Mouse (Mus musculus) intestine, embryonic 15.5 days (tissue): ENCODE measurements at regions not wholly inside any gene's neighbourhood (a gene's known extent, or its start where the extent isn't known, plus 50 kb on each side); places are given as distances from the start of the nearest gene placed in this dataset.
"Not testable (repeated sequence)": the region's sequence is repeated elsewhere in the genome, so short reads cannot be mapped to it uniquely, and the experiment has no call there.

ENCODE experiments used
- ATAC-seq: fragments of 200-750 bp; cut with Nextera tagmentation; 2 replicates; pipeline ENCODE4 v1.8.0; 2017; ENCODE audit warnings: moderate TSS enrichment, moderate library complexity
- H3K27ac ChIP-seq: fragments of 300-500 bp; sonication (generic); 2 replicates; pipeline ENCODE4 v1.5.1; 2015; ENCODE audit warnings: mild to moderate bottlenecking, inconsistent platforms
- H3K27me3 ChIP-seq: fragments of 300-500 bp; sonication (generic); replicated peaks from 2 replicates; pipeline ENCODE4 v1.6.1; 2015; ENCODE audit warnings: inconsistent platforms
- H3K36me3 ChIP-seq: fragments of 300-500 bp; sonication (generic); 2 replicates; pipeline ENCODE4 v1.6.1; 2015; ENCODE audit warnings: inconsistent platforms
- H3K4me1 ChIP-seq: fragments of 300-500 bp; sonication (generic); replicated peaks from 2 replicates; pipeline ENCODE4 v1.6.1; 2015; ENCODE audit warnings: inconsistent platforms
- H3K4me2 ChIP-seq: fragments of 300-500 bp; sonication (generic); replicated peaks from 2 replicates; pipeline ENCODE4 v1.6.1; 2015; ENCODE audit warnings: mild to moderate bottlenecking, inconsistent platforms
- H3K4me3 ChIP-seq: fragments of 300-500 bp; sonication (generic); replicated peaks from 2 replicates; pipeline ENCODE4 v1.5.1; 2015; ENCODE audit warnings: inconsistent platforms
- H3K9ac ChIP-seq: fragments of 300-500 bp; sonication (generic); 2 replicates; pipeline ENCODE4 v1.6.1; 2015; ENCODE audit warnings: inconsistent platforms
- H3K9me3 ChIP-seq: fragments of 300-500 bp; sonication (generic); 2 replicates; pipeline ENCODE4 v1.6.1; 2016; ENCODE audit warnings: inconsistent platforms
- WGBS: fragments of 180-500 bp; shearing (Covaris S2); methylation state at CpG from one replicate; pipeline ENCODE4 v1.1.7; 2015; 5-methylcytosine and 5-hydroxymethylcytosine counted together

DNA sequence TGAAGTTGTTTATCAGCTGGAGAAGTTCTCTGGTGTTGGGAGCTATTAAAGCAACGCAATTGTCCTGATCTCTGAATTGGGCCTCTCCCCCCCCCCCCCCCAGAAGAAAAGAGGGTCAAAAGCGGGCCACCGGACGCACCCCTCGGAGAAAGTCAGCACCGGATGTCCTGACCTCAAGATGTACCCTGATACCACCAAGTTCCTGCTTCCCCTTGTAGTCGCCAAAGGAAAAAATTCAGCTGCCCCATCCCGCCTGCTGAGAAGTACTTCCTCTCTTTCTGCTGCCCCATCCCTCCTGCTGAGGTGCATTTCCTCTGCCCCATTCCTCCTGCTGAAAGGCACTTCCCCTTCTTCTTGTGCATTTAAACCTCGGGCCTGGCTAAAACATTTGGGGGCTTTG is 1191.1 kb upstream of the 1700008P02Rik start:
- not testable (repeated sequence) for H3K27ac ChIP-seq, H3K4me1 ChIP-seq, H3K27me3 ChIP-seq, H3K4me2 ChIP-seq, H3K9me3 ChIP-seq, H3K4me3 ChIP-seq, H3K36me3 ChIP-seq, ATAC-seq, H3K9ac ChIP-seq
- 91% methylated on average over 9 of the region's 9 CpGs for WGBS

DNA sequence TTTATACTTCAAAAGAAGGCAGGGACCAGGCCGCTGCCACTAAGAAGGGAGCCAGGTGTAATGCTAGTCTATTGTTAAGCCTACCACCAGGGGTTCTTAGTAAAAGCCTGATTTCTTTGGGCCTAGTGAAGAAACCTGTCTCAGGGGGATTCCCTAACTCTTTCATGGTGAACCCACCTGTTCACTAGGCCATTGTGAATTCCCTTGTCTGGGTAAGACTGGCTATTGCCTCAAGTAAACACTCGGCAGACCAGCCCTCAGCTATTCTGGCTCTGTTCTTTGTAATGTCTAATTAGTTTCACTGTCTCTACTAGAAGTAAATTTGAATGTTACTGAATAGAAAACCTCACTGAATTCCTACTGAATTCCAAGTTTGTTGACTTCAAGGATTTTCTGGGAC is 1184.9 kb upstream of the 1700008P02Rik start:
- H3K4me2 ChIP-seq, H3K36me3 ChIP-seq, H3K27ac ChIP-seq, H3K9ac ChIP-seq, H3K9me3 ChIP-seq, H3K4me1 ChIP-seq, H3K4me3 ChIP-seq, ATAC-seq, H3K27me3 ChIP-seq: not testable (repeated sequence)
- WGBS: 74% methylated on average over 2 of the region's 2 CpGs

DNA sequence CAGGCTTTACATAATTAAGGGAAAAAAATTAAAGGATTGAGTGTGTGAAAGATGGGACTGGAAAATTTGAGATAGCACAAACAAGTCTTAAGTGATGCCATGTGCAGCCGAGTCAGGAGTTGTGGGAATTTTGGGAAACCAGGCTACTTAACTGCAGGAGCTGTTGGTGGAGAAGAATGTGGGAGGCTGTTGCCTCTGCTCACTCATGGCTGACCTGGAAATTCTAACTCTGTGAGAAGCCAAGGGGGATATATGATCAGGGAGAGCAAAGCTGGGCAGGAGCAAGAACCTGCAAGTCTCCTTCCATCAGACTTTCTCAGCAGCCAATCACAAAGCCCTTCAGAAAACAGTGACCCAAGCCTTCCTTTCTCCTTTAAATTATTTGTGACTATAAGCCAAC is 1184.0 kb upstream of the 1700008P02Rik start:
- H3K4me2 ChIP-seq: no peak overlapping the region
- H3K27ac ChIP-seq: no peak overlapping the region
- no peaks in the 10 kb centered on the region for H3K36me3 ChIP-seq
- H3K4me3 ChIP-seq: no peak overlapping the region
- H3K4me1 ChIP-seq: no peaks in the 10 kb centered on the region
- ATAC-seq: no peak
- WGBS: 73% methylated on average over 1 of the region's 1 CpGs
- no peak overlapping the region for H3K9ac ChIP-seq
- no peaks in the 10 kb centered on the region for H3K27me3 ChIP-seq
- no peaks in the 10 kb centered on the region for H3K9me3 ChIP-seq

DNA sequence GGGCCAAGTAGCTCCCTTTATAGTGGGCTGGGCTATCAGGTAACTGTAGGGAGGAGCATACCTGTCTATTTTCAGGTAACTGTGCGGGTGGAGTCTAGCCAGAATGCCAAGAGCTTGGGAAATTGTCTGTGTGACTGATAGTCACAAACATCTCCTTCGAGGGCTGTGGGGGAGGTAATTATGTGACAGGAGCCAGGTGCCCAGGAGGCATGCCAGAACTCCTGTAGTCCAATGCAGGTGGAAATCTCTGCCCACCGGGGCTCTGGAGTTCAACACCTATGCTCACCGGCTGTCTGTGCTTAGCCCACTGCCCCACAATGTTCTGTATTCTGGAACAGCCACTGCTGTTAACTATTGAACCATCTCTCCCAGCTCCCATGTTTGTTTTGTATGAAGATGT is 1179.2 kb upstream of the 1700008P02Rik start:
- H3K27me3 ChIP-seq: no peaks in the 10 kb centered on the region
- no peaks in the 10 kb centered on the region for H3K4me1 ChIP-seq
- no peak overlapping the region for H3K4me3 ChIP-seq
- no peak overlapping the region for H3K9ac ChIP-seq
- no peaks in the 10 kb centered on the region for H3K36me3 ChIP-seq
- no peak for ATAC-seq
- H3K27ac ChIP-seq: no peak overlapping the region
- 88% methylated on average over 4 of the region's 4 CpGs for WGBS
- no peak overlapping the region for H3K4me2 ChIP-seq
- H3K9me3 ChIP-seq: no peaks in the 10 kb centered on the region

DNA sequence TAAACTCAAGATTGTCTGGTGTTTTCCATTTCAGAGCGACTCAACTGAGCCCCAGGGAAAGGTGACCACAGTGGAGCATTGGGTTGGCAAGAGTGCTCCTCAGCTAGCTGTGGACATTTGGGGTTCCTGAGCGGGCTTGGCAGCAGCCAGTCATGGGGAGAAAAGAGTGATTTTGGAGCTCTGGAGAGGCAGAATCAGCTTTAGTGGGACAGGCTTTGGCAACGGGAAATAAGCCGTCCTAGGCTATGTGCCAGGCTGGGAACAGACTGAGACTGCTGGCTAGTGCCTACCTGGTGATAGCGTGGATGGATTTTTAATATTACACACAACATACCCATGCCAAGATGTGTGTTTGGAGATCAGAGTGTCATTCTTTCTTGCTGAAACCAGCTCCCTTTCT is 1167.4 kb upstream of the 1700008P02Rik start:
- H3K27me3 ChIP-seq: no peaks in the 10 kb centered on the region
- no peak for ATAC-seq
- no peaks in the 10 kb centered on the region for H3K4me1 ChIP-seq
- H3K4me3 ChIP-seq: no peak overlapping the region
- H3K9ac ChIP-seq: no peak overlapping the region
- H3K36me3 ChIP-seq: no peaks in the 10 kb centered on the region
- H3K27ac ChIP-seq: no peak overlapping the region
- 93% methylated on average over 5 of the region's 5 CpGs for WGBS
- H3K4me2 ChIP-seq: no peak overlapping the region
- H3K9me3 ChIP-seq: no peaks in the 10 kb centered on the region

DNA sequence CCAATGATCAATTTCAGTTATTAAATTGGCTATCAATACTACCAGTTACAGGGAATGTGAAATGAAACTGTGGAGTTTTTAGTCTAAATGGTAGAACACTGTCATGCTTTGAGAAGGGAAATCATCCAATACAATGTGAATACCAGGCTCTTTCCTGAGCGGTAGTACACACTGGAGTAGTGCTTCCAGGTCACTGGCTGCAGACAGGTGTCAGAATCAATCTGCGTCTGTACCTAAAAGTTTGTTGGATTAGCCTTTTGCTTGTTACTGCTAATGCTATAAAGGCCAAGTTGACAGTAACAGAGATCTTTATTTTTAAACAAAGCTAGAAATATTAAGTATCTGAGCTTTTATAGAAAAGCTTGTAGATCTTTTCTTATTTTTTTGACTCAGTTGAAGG is 1164.9 kb upstream of the 1700008P02Rik start:
- ATAC-seq: no peak
- H3K27ac ChIP-seq: no peak overlapping the region
- WGBS: 90% methylated on average over 2 of the region's 2 CpGs
- H3K36me3 ChIP-seq: no peaks in the 10 kb centered on the region
- H3K27me3 ChIP-seq: no peaks in the 10 kb centered on the region
- no peak overlapping the region for H3K4me2 ChIP-seq
- H3K9ac ChIP-seq: no peak overlapping the region
- no peaks in the 10 kb centered on the region for H3K9me3 ChIP-seq
- H3K4me1 ChIP-seq: no peaks in the 10 kb centered on the region
- no peak overlapping the region for H3K4me3 ChIP-seq

DNA sequence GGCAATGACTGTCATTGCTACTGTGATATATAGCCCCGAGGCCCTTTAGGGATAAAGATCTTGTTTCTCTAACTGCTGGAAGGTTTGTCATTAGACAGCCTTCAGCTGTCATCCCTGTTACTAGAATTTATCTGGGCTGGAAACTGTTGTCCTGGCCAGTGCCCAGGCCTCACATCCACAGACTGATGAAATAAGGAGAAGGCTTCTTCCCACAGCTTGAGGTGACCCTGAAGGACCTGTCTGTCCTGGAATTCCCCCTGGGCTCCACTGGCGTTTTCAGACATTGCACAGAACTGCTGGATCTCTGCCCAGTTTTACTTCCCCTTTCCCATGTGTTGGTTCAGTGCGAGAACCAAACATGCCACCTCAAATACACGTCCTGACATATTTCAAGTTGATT is 1135.2 kb upstream of the 1700008P02Rik start:
- Histone ChIP-seq H3K4me1 (no peaks in the 10 kb centered on the region), H3K4me2 (no peak overlapping the region), H3K9me3 (no peaks in the 10 kb centered on the region), H3K9ac (no peak overlapping the region), H3K27ac (no peak overlapping the region), H3K4me3 (no peak overlapping the region), H3K27me3 (no peaks in the 10 kb centered on the region), H3K36me3 (no peaks in the 10 kb centered on the region)
- WGBS: 32% methylated on average over 4 of the region's 4 CpGs
- ATAC-seq: peak; percentile 25; the same call in 1 of the 2 replicates

DNA sequence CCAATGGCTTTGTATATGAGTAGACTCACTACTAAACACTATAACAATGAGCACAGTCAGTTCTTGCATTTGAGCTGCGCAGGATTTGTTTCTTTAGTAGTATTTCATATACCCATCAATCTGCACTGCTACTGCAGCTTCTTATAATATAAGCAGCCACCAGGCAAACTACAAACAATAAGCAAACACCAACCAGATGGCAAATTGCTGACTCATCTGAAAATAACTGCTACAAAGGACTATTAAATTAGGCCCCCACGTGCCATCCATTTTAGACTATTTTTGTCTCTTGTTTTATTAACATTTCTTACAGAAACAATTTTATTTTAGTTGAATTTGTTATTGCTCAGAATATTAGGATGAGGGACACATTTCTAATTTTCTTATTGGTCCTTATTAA is 1093.5 kb upstream of the 1700008P02Rik start:
- H3K27me3 ChIP-seq: no peaks in the 10 kb centered on the region
- ATAC-seq: no peak
- H3K9me3 ChIP-seq: no peaks in the 10 kb centered on the region
- H3K4me2 ChIP-seq: no peak overlapping the region
- WGBS: 88% methylated on average over 2 of the region's 2 CpGs
- no peak overlapping the region for H3K4me3 ChIP-seq
- H3K4me1 ChIP-seq: no peaks in the 10 kb centered on the region
- H3K36me3 ChIP-seq: no peaks in the 10 kb centered on the region
- H3K27ac ChIP-seq: no peak overlapping the region
- H3K9ac ChIP-seq: no peak overlapping the region

DNA sequence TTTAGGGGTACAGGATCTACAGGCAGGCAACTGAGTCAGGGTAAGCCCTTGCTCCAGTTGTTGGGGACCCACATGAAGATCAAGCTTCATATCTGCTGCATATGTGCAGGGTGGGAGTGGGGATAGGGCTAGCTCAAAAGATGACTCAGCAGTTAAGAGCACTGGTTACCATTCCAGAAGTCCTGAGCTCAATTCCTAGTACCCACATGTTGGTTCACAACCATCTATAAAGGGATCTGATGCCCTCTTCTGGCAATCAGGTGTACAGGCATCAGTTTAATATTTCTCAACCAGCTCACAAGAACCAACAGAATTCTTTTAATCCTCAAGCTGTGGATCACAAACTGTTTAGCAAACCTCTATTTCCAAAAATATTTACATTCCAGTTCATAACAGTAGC is 1092.9 kb upstream of the 1700008P02Rik start:
- Histone ChIP-seq H3K4me2 (no peak overlapping the region), H3K27ac (no peak overlapping the region), H3K9me3 (no peaks in the 10 kb centered on the region), H3K36me3 (no peaks in the 10 kb centered on the region), H3K4me3 (no peak overlapping the region), H3K27me3 (no peaks in the 10 kb centered on the region), H3K4me1 (no peaks in the 10 kb centered on the region), H3K9ac (no peak overlapping the region)
- ATAC-seq: no peak

DNA sequence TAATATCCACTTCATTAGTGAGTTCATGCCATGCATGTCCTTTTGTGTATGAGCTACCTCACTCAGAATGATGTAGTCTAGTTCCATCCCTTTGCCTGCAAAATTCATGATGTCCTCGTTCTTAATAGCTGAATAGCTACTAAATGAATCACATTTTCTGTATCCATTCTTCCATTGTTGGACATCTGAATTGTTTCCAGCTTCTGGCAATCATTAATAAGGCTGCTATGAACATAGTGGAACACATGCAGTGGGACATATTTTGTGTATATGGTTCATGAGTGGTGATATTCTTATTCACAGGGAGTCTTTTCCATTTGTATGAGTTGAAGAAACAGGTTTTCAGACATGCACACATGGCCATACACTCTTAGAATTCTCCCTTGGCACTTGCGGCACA is 1092.2 kb upstream of the 1700008P02Rik start:
- Histone ChIP-seq H3K9ac (no peak overlapping the region), H3K4me3 (no peak overlapping the region), H3K4me2 (no peak overlapping the region), H3K9me3 (no peaks in the 10 kb centered on the region), H3K27ac (no peak overlapping the region), H3K4me1 (no peaks in the 10 kb centered on the region), H3K27me3 (no peaks in the 10 kb centered on the region), H3K36me3 (no peaks in the 10 kb centered on the region)
- no peak for ATAC-seq
- WGBS: 75% methylated on average over 2 of the region's 2 CpGs

DNA sequence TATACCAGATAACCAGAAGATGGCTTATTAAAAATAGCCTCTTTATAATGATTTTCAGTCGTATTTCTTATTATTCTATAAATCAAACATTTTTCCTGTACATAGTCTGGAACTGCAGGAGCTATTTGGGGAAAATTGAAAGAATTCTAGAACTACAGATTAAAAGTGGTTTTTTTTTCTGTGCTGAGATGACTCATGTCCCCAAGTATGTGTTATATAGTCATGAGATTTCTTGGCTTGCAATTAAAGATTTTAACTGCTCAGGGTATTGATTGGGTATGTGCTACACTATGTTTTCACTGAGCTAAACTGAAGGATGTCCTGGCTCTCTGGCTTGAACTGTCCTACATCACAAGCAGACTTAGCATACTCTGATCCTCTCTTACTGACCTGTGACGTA is 1088.4 kb upstream of the 1700008P02Rik start:
- H3K4me3 ChIP-seq: no peak overlapping the region
- H3K4me2 ChIP-seq: no peak overlapping the region
- no peaks in the 10 kb centered on the region for H3K27me3 ChIP-seq
- H3K9me3 ChIP-seq: no peaks in the 10 kb centered on the region
- H3K9ac ChIP-seq: no peak overlapping the region
- H3K27ac ChIP-seq: no peak overlapping the region
- WGBS: 73% methylated on average over 2 of the region's 2 CpGs
- ATAC-seq: no peak
- no peaks in the 10 kb centered on the region for H3K4me1 ChIP-seq
- H3K36me3 ChIP-seq: no peaks in the 10 kb centered on the region

DNA sequence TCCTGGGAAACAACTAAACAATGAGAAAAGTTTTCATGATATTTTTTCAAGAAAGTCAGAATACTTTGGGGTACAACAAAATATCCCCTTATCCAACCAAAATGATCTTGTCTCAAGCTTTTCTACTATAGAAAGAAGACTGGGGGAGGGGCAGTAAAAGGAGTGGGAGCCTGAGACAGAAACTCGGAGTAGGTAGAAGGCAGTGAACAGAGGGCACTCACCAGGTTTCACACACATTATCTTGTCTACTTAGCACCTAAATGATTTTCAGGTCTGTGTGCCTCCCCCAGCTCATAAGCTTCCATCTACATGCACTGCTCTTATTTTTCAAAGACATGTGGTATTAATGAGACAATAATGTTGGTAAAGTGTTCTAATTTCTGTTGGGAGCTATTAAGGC is 1063.3 kb upstream of the 1700008P02Rik start:
- Histone ChIP-seq H3K27me3 (no peaks in the 10 kb centered on the region), H3K9ac (no peak overlapping the region), H3K4me2 (no peak overlapping the region), H3K36me3 (no peaks in the 10 kb centered on the region), H3K9me3 (no peaks in the 10 kb centered on the region), H3K27ac (no peak overlapping the region), H3K4me3 (no peak overlapping the region), H3K4me1 (no peaks in the 10 kb centered on the region)
- ATAC-seq: no peak
- 100% methylated on average over 1 of the region's 1 CpGs for WGBS

DNA sequence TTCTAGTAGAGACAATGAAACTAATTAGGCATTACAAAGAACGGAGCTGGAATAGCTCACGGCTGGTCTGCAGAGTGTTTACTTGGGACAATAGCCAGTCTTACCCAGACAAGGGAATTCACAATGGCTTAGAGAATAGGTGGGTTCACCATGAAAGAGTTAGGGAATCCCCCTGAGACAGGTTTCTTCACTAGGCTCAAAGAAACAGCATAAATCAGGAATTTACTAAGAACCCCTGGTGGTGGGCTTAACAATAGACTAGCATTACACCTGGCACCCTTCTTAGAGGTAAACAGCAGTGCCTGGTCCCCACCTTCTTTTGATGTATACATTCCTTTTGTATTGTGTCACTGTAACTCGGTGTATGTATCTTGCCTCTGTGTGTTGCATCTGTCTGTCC is 1062.6 kb upstream of the 1700008P02Rik start:
- WGBS: 74% methylated on average over 3 of the region's 3 CpGs
- not testable (repeated sequence) for H3K4me3 ChIP-seq, H3K4me1 ChIP-seq, H3K36me3 ChIP-seq, H3K4me2 ChIP-seq, H3K9me3 ChIP-seq, H3K27ac ChIP-seq, ATAC-seq, H3K9ac ChIP-seq, H3K27me3 ChIP-seq

DNA sequence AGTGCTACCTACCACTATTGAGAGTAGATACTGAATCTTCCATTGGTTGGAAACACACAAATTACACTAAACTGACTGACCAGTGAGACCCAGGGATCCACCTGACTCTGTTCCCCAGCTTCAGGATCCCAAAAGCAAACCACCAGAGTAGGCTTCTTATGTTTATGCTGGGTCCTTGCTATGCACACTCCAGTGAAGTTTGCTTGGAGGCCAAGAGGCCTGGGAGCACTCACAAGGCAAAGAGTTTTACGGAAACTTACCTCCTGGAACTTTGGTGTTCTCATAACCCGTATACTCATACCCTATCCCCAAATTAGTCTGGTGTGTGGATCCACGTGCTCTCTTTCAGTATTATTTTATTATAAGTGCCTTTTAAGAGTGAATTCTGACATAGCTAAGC is 1062.1 kb upstream of the 1700008P02Rik start:
- no peak overlapping the region for H3K4me2 ChIP-seq
- 86% methylated on average over 3 of the region's 3 CpGs for WGBS
- no peak for ATAC-seq
- no peaks in the 10 kb centered on the region for H3K9me3 ChIP-seq
- H3K27ac ChIP-seq: no peak overlapping the region
- H3K4me1 ChIP-seq: no peaks in the 10 kb centered on the region
- H3K9ac ChIP-seq: no peak overlapping the region
- no peaks in the 10 kb centered on the region for H3K36me3 ChIP-seq
- H3K4me3 ChIP-seq: no peak overlapping the region
- no peaks in the 10 kb centered on the region for H3K27me3 ChIP-seq
